Mouse (Mus musculus): Measurements from ENCODE around the gene Dpp3.

GRCm38 (mm10) chr19:4883961-4884360 lies 44.1 kb downstream of the Dpp3 start:
- TF ChIP-seq CTCF (IDR thresholded peaks at IDR 0.05; ENCODE audit: insufficient read depth, low read depth, low read length) (no peak), POLR2A (IDR thresholded peaks at IDR 0.05; ENCODE audit: insufficient read depth, low read depth, low read length) (no peak)

Data from olfactory bulb, adult 2 months (tissue).